19 mouse cellular contexts compared by ENCODE assay signal in the genomic region with DNA sequence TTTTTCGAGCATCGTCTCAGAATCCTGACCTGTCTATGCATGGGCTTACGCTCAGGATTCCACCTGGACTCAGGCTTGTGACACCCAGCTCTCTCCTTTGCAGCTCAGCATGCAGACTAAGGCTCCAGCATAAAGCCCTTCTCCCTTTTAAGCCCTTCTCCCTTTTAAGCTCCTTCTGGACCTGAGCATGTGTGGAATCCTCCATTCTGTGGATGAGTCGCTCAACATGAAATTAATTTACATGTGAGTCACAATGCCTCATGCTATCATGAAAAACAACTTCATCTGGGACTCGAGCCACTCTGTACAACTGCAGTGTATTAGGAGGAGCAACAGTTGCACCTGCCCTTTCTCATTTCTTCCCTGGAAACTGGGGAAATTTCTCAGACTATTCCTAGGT. TPM values are rescaled to one million over a fixed set of nuclear protein-coding genes. Genes with fewer than 3 reads are reported as not detected.
DNase-seq lines count a peak whose midpoint lies in the region; ATAC-seq and TF ChIP-seq lines count a peak whose summit lies in the region.
"Had no signal": no experiment of that assay in that cellular context is flagged by ENCODE, and none has a peak within 500 bp of the region (broad histone marks: within the 10 kb centered on the region; RNA-seq: fewer than 3 reads in every experiment).

No protein-coding gene starts in this region.

- no peak for TF ChIP-seq CTCF in layer of hippocampus, adult 2 months (conservative IDR thresholded peaks at IDR 0.05)
- no peak for TF ChIP-seq CTCF in hindbrain, postnatal 0 days (IDR thresholded peaks at IDR 0.05; ENCODE audit: low read depth)

- no peaks in the 10 kb centered on the region for H3K9me3 ChIP-seq in ES-E14 (ENCODE audit: control insufficient read depth, insufficient read depth, low read depth, low read length)
- no peaks in the 10 kb centered on the region for H3K9me3 ChIP-seq in forebrain, embryonic 12.5 days
- no peaks in the 10 kb centered on the region for H3K9me3 ChIP-seq in hindbrain, postnatal 0 days (ENCODE audit: low read length)
- H3K9me3 ChIP-seq in intestine, embryonic 15.5 days = no peaks in the 10 kb centered on the region
- H3K9me3 ChIP-seq: embryonic facial prominence, embryonic 10.5 days; heart, embryonic 15.5 days had no signal

- no peaks in the 10 kb centered on the region; the same call in 1 of the 2 replicates for H3K36me3 ChIP-seq in ES-E14 (ENCODE audit: control insufficient read depth, insufficient read depth, low read length, poor library complexity, severe bottlenecking)
- no peaks in the 10 kb centered on the region for H3K36me3 ChIP-seq in forebrain, embryonic 12.5 days (replicated peaks)
- H3K36me3 ChIP-seq in hindbrain, postnatal 0 days (ENCODE audit: insufficient read depth, low read length) = no peaks in the 10 kb centered on the region
- no peaks in the 10 kb centered on the region for H3K36me3 ChIP-seq in intestine, embryonic 15.5 days
- H3K36me3 ChIP-seq: embryonic facial prominence, embryonic 10.5 days; G1E; heart, embryonic 15.5 days; kidney, embryonic 15.5 days had no signal

- no peak overlapping the region for H3K4me3 ChIP-seq in layer of hippocampus, adult 2 months
- peak overlapping the region; percentile 14 to 74; a peak in 1 of 4 replicates for H3K4me3 ChIP-seq in ES-E14 (ENCODE audit: insufficient read depth in 1 of 2, low read depth in 1 of 2, low read length in 2 of 2, poor library complexity in 1 of 2, severe bottlenecking in 1 of 2)
- no peak overlapping the region for H3K4me3 ChIP-seq in forebrain, embryonic 12.5 days (replicated peaks)
- H3K4me3 ChIP-seq in hindbrain, postnatal 0 days (ENCODE audit: low read length) = no peak overlapping the region
- no peak overlapping the region for H3K4me3 ChIP-seq in intestine, embryonic 15.5 days (replicated peaks)
- H3K4me3 ChIP-seq: embryonic facial prominence, embryonic 10.5 days; heart, embryonic 15.5 days; kidney, embryonic 15.5 days had no signal

- WGBS in forebrain, embryonic 12.5 days = 63% methylated on average over 5 of the region's 5 CpGs
- WGBS in hindbrain, postnatal 0 days = 60% methylated on average over 5 of the region's 5 CpGs
- 72% methylated on average over 5 of the region's 5 CpGs for WGBS in intestine, embryonic 15.5 days

- peaks cover 15 to 24% of the 10 kb centered on the region in 2 experiments for H3K4me1 ChIP-seq in ES-E14 (ENCODE audit: control insufficient read depth in 2 of 2, insufficient read depth in 2 of 2, low read length in 2 of 2, poor library complexity in 1 of 2)
- H3K4me1 ChIP-seq in forebrain, embryonic 12.5 days = peaks cover 34% of the 10 kb centered on the region
- H3K4me1 ChIP-seq in hindbrain, postnatal 0 days (ENCODE audit: insufficient read depth, low read length) = 0 out of 2 replicates have a peak, but pooled peaks cover 8% of the 10 kb centered on the region
- H3K4me1 ChIP-seq in intestine, embryonic 15.5 days (replicated peaks) = 0 out of 2 replicates have a peak, but pooled peaks cover 3% of the 10 kb centered on the region

- no peak for DNase-seq in layer of hippocampus, adult 2 months (ENCODE audit: low spot score in 2 of 2)
- DNase-seq in layer of hippocampus, adult 11-12 months (ENCODE audit: low spot score) = no peak
- no peak for DNase-seq in ES-E14 (ENCODE audit: low read depth, low spot score)
- no peak for DNase-seq in hindbrain, postnatal 0 days (ENCODE audit: low spot score)
- DNase-seq in adrenal gland, postnatal 10 days = no peak
- DNase-seq: B cell, adult 2 months; layer of hippocampus, adult 9-11 months; lung, embryonic 14.5 days; spleen, adult 18-20 months; thymus, postnatal 14 days had no signal

- H3K27me3 ChIP-seq in forebrain, embryonic 12.5 days = no peaks in the 10 kb centered on the region
- H3K27me3 ChIP-seq in hindbrain, postnatal 0 days (ENCODE audit: insufficient read depth, low read length) = no peaks in the 10 kb centered on the region
- H3K27me3 ChIP-seq in intestine, embryonic 15.5 days (replicated peaks) = no peaks in the 10 kb centered on the region
- H3K27me3 ChIP-seq: heart, embryonic 15.5 days; kidney, embryonic 15.5 days had no signal

- no peak overlapping the region for H3K4me2 ChIP-seq in forebrain, embryonic 12.5 days
- no peak overlapping the region for H3K4me2 ChIP-seq in hindbrain, postnatal 0 days (ENCODE audit: low read depth, low read length)
- no peak overlapping the region for H3K4me2 ChIP-seq in intestine, embryonic 15.5 days (replicated peaks)
- H3K4me2 ChIP-seq: heart, embryonic 15.5 days; kidney, embryonic 15.5 days; liver, embryonic 11.5 days; lung, embryonic 14.5 days had no signal

- in situ Hi-C loops in ES-E14 (cut with MboI; ENCODE audit: low sequenced_read_pairs in 2 of 2, unreplicated experiment in 2 of 2) = no loop called here

- peak overlapping the region; percentile 68; the same call in 1 of the 2 replicates for H3K27ac ChIP-seq in layer of hippocampus, adult 2 months
- H3K27ac ChIP-seq in ES-E14 (ENCODE audit: insufficient read depth, low read depth, low read length, poor library complexity, severe bottlenecking) = peak overlapping the region; percentile 89
- H3K27ac ChIP-seq in forebrain, embryonic 12.5 days = peak overlapping the region; percentile 86
- H3K27ac ChIP-seq in hindbrain, postnatal 0 days = peak overlapping the region; percentile 74; the same call in 1 of the 2 replicates
- no peak overlapping the region for H3K27ac ChIP-seq in intestine, embryonic 15.5 days
- H3K27ac ChIP-seq: heart, embryonic 15.5 days; macrophage had no signal

- no peak for ATAC-seq in forebrain, embryonic 12.5 days (ENCODE audit: low FRiP score)
- ATAC-seq in hindbrain, postnatal 0 days = no peak
- ATAC-seq in intestine, embryonic 15.5 days = no peak

- H3K9ac ChIP-seq in ES-E14 (ENCODE audit: insufficient read depth, low read depth, low read length, poor library complexity, severe bottlenecking) = peak overlapping the region; percentile 79; the same call in 1 of the 2 replicates
- no peak overlapping the region for H3K9ac ChIP-seq in forebrain, embryonic 12.5 days
- H3K9ac ChIP-seq in hindbrain, postnatal 0 days (replicated peaks; ENCODE audit: low read length) = no peak overlapping the region
- H3K9ac ChIP-seq in intestine, embryonic 15.5 days = no peak overlapping the region
- H3K9ac ChIP-seq: heart, embryonic 15.5 days; kidney, embryonic 15.5 days; lung, embryonic 14.5 days had no signal

TF ChIP-seq in ES-E14, 5 proteins besides CTCF, POLR2A, EP300 and RAD21:
- no peak for TF ChIP-seq ZC3H11A (IDR thresholded peaks at IDR 0.05; ENCODE audit: borderline replicate concordance, low read depth, low read length)
- TF ChIP-seq HCFC1 (IDR thresholded peaks at IDR 0.05; ENCODE audit: borderline replicate concordance, insufficient read depth, low read length) = no peak
- TF ChIP-seq MAFK (IDR thresholded peaks at IDR 0.05; ENCODE audit: insufficient read depth, low read depth, low read length) = no peak
- no peak for TF ChIP-seq CHD2 (IDR thresholded peaks at IDR 0.05; ENCODE audit: low read depth, low read length)
- TF ChIP-seq ZNF384 (IDR thresholded peaks at IDR 0.05; ENCODE audit: low read depth, low read length) = no peak

RNA-seq across cellular contexts. Expression of gene Cbfa2t2, which starts 14.1 kb away (rescaled TPM):
- 10 to 100 TPM; 55.1 to 55.8 TPM for total RNA-seq in layer of hippocampus, adult 2 months (2021)
- 37.6 and 56.4 TPM in 2 replicates for total RNA-seq in ES-E14 (2012; rRNA removed)
- 75.6 and 84.0 TPM in 2 replicates for polyA plus RNA-seq in forebrain, embryonic 12.5 days (2016; fragmentation: Nextera tagmentation; extraction: Ambion mirVana)
- 48.3 and 51.7 TPM in 2 replicates for total RNA-seq in hindbrain, postnatal 0 days (2014; rRNA removed)
- 31.6 and 33.4 TPM in 2 replicates for polyA plus RNA-seq in hindbrain, postnatal 0 days (2015; fragmentation: Nextera tagmentation; extraction: Ambion mirVana)
- polyA plus RNA-seq in intestine, embryonic 15.5 days (2015; fragmentation: Nextera tagmentation; extraction: Ambion mirVana) = 25.4 and 26.3 TPM in 2 replicates
- total RNA-seq in adrenal gland, postnatal 10 days (2021) = 10 to 100 TPM; 23.9 to 35.6 TPM

RNA-seq across cellular contexts. Expression of gene Snta1, which starts 14.3 kb away (rescaled TPM):
- total RNA-seq in layer of hippocampus, adult 2 months (2021) = 10 to 100 TPM; 46.2 to 46.9 TPM
- total RNA-seq in ES-E14 (2012; rRNA removed) = 11.3 and 18.6 TPM in 2 replicates
- 3.9 and 4.2 TPM in 2 replicates for polyA plus RNA-seq in forebrain, embryonic 12.5 days (2016; fragmentation: Nextera tagmentation; extraction: Ambion mirVana)
- total RNA-seq in hindbrain, postnatal 0 days (2014; rRNA removed) = 40.4 and 41.1 TPM in 2 replicates
- 20.0 and 20.1 TPM in 2 replicates for polyA plus RNA-seq in hindbrain, postnatal 0 days (2015; fragmentation: Nextera tagmentation; extraction: Ambion mirVana)
- polyA plus RNA-seq in intestine, embryonic 15.5 days (2015; fragmentation: Nextera tagmentation; extraction: Ambion mirVana) = 4.6 and 5.0 TPM in 2 replicates
- total RNA-seq in adrenal gland, postnatal 10 days (2021) = 10 to 100 TPM; 29.0 to 31.9 TPM
- total RNA-seq: G1E; granulocyte monocyte progenitor cell, adult 5-6 weeks had no signal
- polyA plus RNA-seq: G1E had no signal

RNA-seq across cellular contexts. Expression of gene Cdk5rap1, which starts 49.4 kb away (rescaled TPM):
- 10 to 100 TPM; 15.3 to 18.3 TPM for total RNA-seq in layer of hippocampus, adult 2 months (2021)
- total RNA-seq in ES-E14 (2012; rRNA removed) = 30.0 and 33.2 TPM in 2 replicates
- polyA plus RNA-seq in forebrain, embryonic 12.5 days (2016; fragmentation: Nextera tagmentation; extraction: Ambion mirVana) = 12.8 and 15.2 TPM in 2 replicates
- 9.6 and 13.2 TPM in 2 replicates for total RNA-seq in hindbrain, postnatal 0 days (2014; rRNA removed)
- 5.0 and 6.6 TPM in 2 replicates for polyA plus RNA-seq in hindbrain, postnatal 0 days (2015; fragmentation: Nextera tagmentation; extraction: Ambion mirVana)
- polyA plus RNA-seq in intestine, embryonic 15.5 days (2015; fragmentation: Nextera tagmentation; extraction: Ambion mirVana) = 16.9 and 18.1 TPM in 2 replicates
- 10 to 100 TPM; 14.4 to 19.7 TPM for total RNA-seq in adrenal gland, postnatal 10 days (2021)

Comparison
In these comparisons a context has a peak if more than half of its experiments do, and no peak if none do; other contexts are left out.
1. H3K4me3 ChIP-seq: peak in ES-E14 (2 of 2); none in layer of hippocampus, adult 2 months (single experiment), forebrain, embryonic 12.5 days (single experiment), hindbrain, postnatal 0 days (single experiment) and intestine, embryonic 15.5 days (single experiment).